Mouse (Mus musculus) forebrain, embryonic 11.5 days (tissue): ENCODE measurements at regions not wholly inside any gene's neighbourhood (a gene's known extent, or its start where the extent isn't known, plus 50 kb on each side); places are given as distances from the start of the nearest gene placed in this dataset.

Experiments used
- ATAC-seq: fragments of 200-750 bp; cut with Nextera tagmentation; replicated peaks from 2 replicates; pipeline ENCODE4 v1.8.0; 2017; ENCODE audit warnings: moderate TSS enrichment; ENCODE audit not compliant: low FRiP score
- DNase-seq: peaks from one replicate; pipeline ENCODE4 v3.0.0-alpha.2; 2017; ENCODE audit warnings: low spot score
- H3K27ac ChIP-seq: fragments of 300-500 bp; sonication (generic); 2 replicates; pipeline ENCODE4 v1.5.1; 2014; ENCODE audit warnings: low read depth, low read length
- H3K27me3 ChIP-seq: fragments of 300-500 bp; sonication (generic); 2 replicates; pipeline ENCODE4 v1.6.1; 2014; ENCODE audit warnings: mild to moderate bottlenecking, low read length, mixed read lengths; ENCODE audit not compliant: control insufficient read depth, insufficient read depth
- H3K36me3 ChIP-seq: fragments of 300-500 bp; sonication (generic); 2 replicates; pipeline ENCODE4 v1.6.1; 2014; ENCODE audit warnings: mild to moderate bottlenecking, low read length, moderate library complexity, mixed read lengths; ENCODE audit not compliant: control insufficient read depth, insufficient read depth
- H3K4me1 ChIP-seq: fragments of 300-500 bp; sonication (generic); replicated peaks from 2 replicates; pipeline ENCODE4 v1.6.1; 2014; ENCODE audit warnings: low read length, mixed read lengths; ENCODE audit not compliant: control insufficient read depth, insufficient read depth
- H3K4me2 ChIP-seq: fragments of 300-500 bp; sonication (generic); 2 replicates; pipeline ENCODE4 v1.6.1; 2014; ENCODE audit warnings: low read depth, mild to moderate bottlenecking, low read length, moderate library complexity, mixed read lengths; ENCODE audit not compliant: severe bottlenecking
- H3K4me3 ChIP-seq: fragments of 300-500 bp; sonication (generic); 2 replicates; pipeline ENCODE4 v1.5.1; 2014; ENCODE audit warnings: low read depth, low read length
- H3K9ac ChIP-seq: fragments of 300-500 bp; sonication (generic); 2 replicates; pipeline ENCODE4 v1.6.1; 2014; ENCODE audit warnings: low read length
- H3K9me3 ChIP-seq: fragments of 300-500 bp; sonication (generic); 2 replicates; pipeline ENCODE4 v1.6.1; 2016; ENCODE audit warnings: low read length, mixed read lengths; ENCODE audit not compliant: control insufficient read depth
- WGBS: fragments of 180-500 bp; shearing (Covaris S2); extraction: QIAGEN DNeasy Blood & Tissue Kit; methylation state at CpG from one replicate; pipeline ENCODE4 v1.1.7; 2014; 5-methylcytosine and 5-hydroxymethylcytosine counted together

DNA sequence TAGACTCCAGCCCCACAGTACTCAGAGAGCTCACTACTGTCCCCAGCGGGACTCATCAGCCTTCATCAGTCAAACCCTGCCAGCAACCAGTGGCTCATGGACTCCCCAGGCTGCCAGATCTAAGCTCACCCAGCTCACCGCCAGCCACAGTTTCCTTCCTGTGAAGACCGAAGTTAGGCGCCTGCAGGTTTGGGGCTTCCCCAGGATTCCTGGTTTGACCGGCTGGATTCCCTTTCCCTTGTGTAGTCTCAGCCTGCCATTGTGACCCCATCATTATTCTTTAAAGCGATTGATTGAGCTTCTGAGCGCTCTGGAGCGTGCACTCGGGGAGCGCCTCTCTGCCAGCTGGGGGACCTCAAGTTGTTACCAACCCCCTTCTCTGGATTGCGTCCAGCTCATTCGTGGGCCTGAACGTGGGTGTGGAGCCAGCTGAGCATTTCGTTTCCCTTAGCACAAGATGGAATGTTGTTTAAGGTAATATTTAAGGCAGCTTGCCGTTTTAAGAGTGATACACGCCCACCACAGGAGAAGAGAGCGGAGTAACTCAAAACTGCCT lies 155.2 kb downstream of the Utp6 start:
- peaks cover 5% of the 10 kb centered on the region; the same call in 1 of the 2 replicates for H3K4me1 ChIP-seq
- no peak for DNase-seq
- H3K4me3 ChIP-seq = no peak overlapping the region
- no peaks in the 10 kb centered on the region for H3K36me3 ChIP-seq
- no peaks in the 10 kb centered on the region for H3K9me3 ChIP-seq
- WGBS = 43% methylated on average over 17 of the region's 17 CpGs
- H3K4me2 ChIP-seq = no peak overlapping the region
- H3K27me3 ChIP-seq = no peaks in the 10 kb centered on the region
- no peak overlapping the region for H3K27ac ChIP-seq
- no peak overlapping the region for H3K9ac ChIP-seq
- no peak for ATAC-seq

DNA sequence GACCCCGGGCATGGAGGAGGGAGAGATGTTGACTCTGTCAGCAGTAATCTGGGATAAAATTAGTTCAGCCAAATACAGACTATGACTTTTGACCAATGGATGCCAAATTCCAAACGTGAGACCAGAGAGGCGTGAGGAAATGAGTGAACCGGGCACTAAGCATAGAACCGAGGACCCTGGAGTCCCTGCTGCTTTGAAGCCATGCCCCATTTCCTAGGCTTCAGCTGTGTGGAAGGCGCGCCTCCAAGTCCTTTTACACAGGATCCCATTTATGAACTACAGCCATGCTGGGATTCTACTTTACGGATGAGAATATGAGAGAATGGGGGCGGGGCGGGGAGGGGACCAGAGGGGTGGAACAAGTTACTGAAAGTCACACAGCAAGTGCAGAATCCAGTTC lies 155.8 kb downstream of the Utp6 start:
- DNase-seq (no peak), ATAC-seq (no peak)
- Histone ChIP-seq H3K27ac (no peak overlapping the region), H3K36me3 (no peaks in the 10 kb centered on the region), H3K9ac (no peak overlapping the region), H3K4me3 (no peak overlapping the region), H3K9me3 (no peaks in the 10 kb centered on the region), H3K4me1 (peaks cover 5% of the 10 kb centered on the region; the same call in 1 of the 2 replicates), H3K4me2 (no peak overlapping the region), H3K27me3 (no peaks in the 10 kb centered on the region)
- 68% methylated on average over 10 of the region's 10 CpGs for WGBS

DNA sequence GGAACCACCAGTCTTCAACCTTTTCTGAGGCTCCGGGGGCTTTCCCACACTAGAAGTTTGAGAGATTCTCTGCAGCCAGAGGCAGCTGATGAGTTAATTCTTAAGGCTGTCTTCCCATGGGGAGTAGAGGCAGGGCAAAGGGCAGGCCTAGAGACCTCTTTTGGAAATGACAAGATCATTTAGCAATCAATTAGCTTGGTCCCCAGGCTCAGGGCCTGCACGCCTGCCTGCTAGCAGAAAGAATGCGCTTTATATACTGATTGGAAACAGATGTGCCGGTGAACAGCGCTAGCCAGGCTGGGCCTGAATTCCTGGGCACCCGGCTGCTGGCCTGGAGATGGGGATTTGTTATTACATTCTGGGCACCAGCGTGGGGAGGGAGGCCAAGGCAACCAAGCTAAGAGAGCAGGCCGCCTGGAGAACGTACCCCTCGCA lies 156.2 kb downstream of the Utp6 start:
- Histone ChIP-seq H3K4me2 (no peak overlapping the region), H3K9me3 (no peaks in the 10 kb centered on the region), H3K4me3 (no peak overlapping the region), H3K36me3 (no peaks in the 10 kb centered on the region), H3K4me1 (peaks cover 5% of the 10 kb centered on the region; the same call in 1 of the 2 replicates), H3K27me3 (no peaks in the 10 kb centered on the region), H3K9ac (no peak overlapping the region), H3K27ac (no peak overlapping the region)
- DNase-seq (peak; percentile 63), ATAC-seq (no peak)
- 68% methylated on average over 10 of the region's 10 CpGs for WGBS

DNA sequence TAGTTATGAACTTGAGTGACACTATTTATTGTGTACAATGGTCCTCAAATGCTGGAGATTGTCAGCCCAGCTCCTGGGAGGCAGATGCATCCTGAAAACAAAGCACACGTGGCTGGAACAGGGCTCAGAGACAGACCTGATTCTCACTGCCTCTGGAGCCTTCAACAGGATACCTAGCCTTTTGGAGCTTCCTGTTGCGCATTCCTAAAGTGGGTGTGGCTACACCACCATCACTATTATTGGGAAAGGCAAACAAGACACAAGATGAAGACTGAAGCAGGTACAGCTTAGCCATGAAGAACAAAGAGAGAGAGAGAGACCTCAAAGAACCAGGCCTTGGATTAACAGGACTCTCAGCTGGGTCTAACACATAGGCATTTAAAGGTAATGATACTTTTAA lies 158.2 kb downstream of the Utp6 start:
- no peak overlapping the region for H3K27ac ChIP-seq
- no peaks in the 10 kb centered on the region for H3K36me3 ChIP-seq
- no peak overlapping the region for H3K4me2 ChIP-seq
- H3K27me3 ChIP-seq = no peaks in the 10 kb centered on the region
- DNase-seq = no peak
- H3K4me1 ChIP-seq = peaks cover 5% of the 10 kb centered on the region; the same call in 1 of the 2 replicates
- H3K4me3 ChIP-seq = no peak overlapping the region
- H3K9ac ChIP-seq = no peak overlapping the region
- no peaks in the 10 kb centered on the region for H3K9me3 ChIP-seq
- WGBS = 70% methylated on average over 2 of the region's 2 CpGs
- no peak for ATAC-seq

- DNase-seq (no peak), ATAC-seq (no peak)
- Histone ChIP-seq H3K4me1 (peaks cover 5% of the 10 kb centered on the region; the same call in 1 of the 2 replicates), H3K9me3 (no peaks in the 10 kb centered on the region), H3K27ac (no peak overlapping the region), H3K4me2 (no peak overlapping the region), H3K4me3 (no peak overlapping the region), H3K9ac (no peak overlapping the region), H3K36me3 (no peaks in the 10 kb centered on the region), H3K27me3 (no peaks in the 10 kb centered on the region)
- WGBS = 89% methylated on average over 5 of the region's 5 CpGs
These were observed 159.2 kb downstream of the Utp6 start for GRCm38 (mm10) chr11:79803006-79803405.

DNA sequence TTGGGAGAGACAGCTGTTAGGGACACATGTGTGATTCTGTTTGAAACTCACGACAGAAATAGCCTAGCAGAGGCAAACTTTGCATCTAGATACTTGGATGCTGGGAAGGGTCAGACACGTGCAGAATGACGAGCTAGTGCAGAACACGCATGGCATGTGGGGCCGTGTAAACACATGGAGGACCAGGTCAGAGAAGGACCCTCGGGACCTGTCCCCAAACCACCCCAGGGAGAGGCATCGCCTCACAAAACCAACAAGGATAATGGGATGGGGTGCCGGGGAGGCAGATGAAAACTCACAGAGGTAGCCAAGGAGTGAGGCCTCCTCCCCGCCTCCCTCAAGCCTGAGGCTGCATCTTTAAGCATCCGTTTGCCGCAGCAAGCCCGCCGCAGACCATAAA lies 159.6 kb downstream of the Utp6 start:
- H3K27me3 ChIP-seq = no peaks in the 10 kb centered on the region
- no peak overlapping the region for H3K4me3 ChIP-seq
- 90% methylated on average over 13 of the region's 13 CpGs for WGBS

GRCm38 (mm10) chr11:79800256-79800655 lies 161.9 kb downstream of the Utp6 start:
- ATAC-seq = no peak
- H3K36me3 ChIP-seq = no peaks in the 10 kb centered on the region
- H3K9me3 ChIP-seq = no peaks in the 10 kb centered on the region
- H3K4me3 ChIP-seq = no peak overlapping the region
- no peaks in the 10 kb centered on the region for H3K4me1 ChIP-seq
- DNase-seq = no peak
- H3K4me2 ChIP-seq = no peak overlapping the region
- H3K9ac ChIP-seq = no peak overlapping the region
- H3K27me3 ChIP-seq = no peaks in the 10 kb centered on the region
- no peak overlapping the region for H3K27ac ChIP-seq
- WGBS = 64% methylated on average over 8 of the region's 8 CpGs

More for the DNA sequence above, 159.6 kb downstream of the Utp6 start:
- no peaks in the 10 kb centered on the region for H3K36me3 ChIP-seq
- H3K27ac ChIP-seq = no peak overlapping the region
- DNase-seq (no peak), ATAC-seq (no peak)
- no peaks in the 10 kb centered on the region for H3K9me3 ChIP-seq
- peaks cover 5% of the 10 kb centered on the region; the same call in 1 of the 2 replicates for H3K4me1 ChIP-seq
- no peak overlapping the region for H3K9ac ChIP-seq
- no peak overlapping the region for H3K4me2 ChIP-seq

GRCm38 (mm10) chr11:79788251-79788741 lies 173.9 kb downstream of the Utp6 start:
- DNase-seq = no peak
- H3K4me1 ChIP-seq = 0 out of 2 replicates have a peak, but pooled peaks cover 2% of the 10 kb centered on the region
- no peak overlapping the region for H3K27ac ChIP-seq

DNA sequence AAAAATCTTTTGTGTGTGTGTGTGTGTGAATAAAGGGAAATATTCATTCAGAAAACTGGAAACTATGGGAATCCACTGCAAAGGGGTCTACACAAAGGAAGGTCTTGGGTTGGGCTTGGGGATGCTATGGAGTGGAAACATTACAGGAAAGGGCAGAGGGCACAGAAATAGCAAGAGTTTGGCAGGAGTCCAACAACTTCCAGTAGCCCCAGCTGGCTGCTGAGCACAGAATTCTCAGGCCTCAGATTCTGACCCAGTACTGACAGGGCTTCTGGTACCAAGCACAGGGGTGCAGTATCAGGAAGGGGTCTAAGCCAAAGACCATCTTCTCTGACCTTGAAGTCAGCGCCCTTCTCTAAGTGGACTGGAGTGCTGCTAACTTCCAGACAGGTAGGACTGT lies 174.4 kb downstream of the Utp6 start:
- H3K27me3 ChIP-seq = no peaks in the 10 kb centered on the region
- no peak overlapping the region for H3K4me3 ChIP-seq
- H3K9me3 ChIP-seq = no peaks in the 10 kb centered on the region
- no peak overlapping the region for H3K9ac ChIP-seq
- H3K27ac ChIP-seq = no peak overlapping the region
- no peak for DNase-seq
- H3K36me3 ChIP-seq = no peaks in the 10 kb centered on the region
- H3K4me1 ChIP-seq = 0 out of 2 replicates have a peak, but pooled peaks cover 2% of the 10 kb centered on the region
- ATAC-seq = no peak
- WGBS = 82% methylated on average over 1 of the region's 1 CpGs
- no peak overlapping the region for H3K4me2 ChIP-seq

More at GRCm38 (mm10) chr11:79788251-79788741, 173.9 kb downstream of the Utp6 start:
- H3K36me3 ChIP-seq = no peaks in the 10 kb centered on the region
- no peak overlapping the region for H3K4me2 ChIP-seq
- ATAC-seq = no peak
- H3K9ac ChIP-seq = no peak overlapping the region
- no peak overlapping the region for H3K4me3 ChIP-seq
- H3K9me3 ChIP-seq = no peaks in the 10 kb centered on the region
- 91% methylated on average over 3 of the region's 3 CpGs for WGBS
- H3K27me3 ChIP-seq = no peaks in the 10 kb centered on the region
